Mouse (Mus musculus) kidney, embryonic 16.5 days (tissue): ENCODE results near the gene Vat1l. TPM values are rescaled to one million over a fixed set of nuclear protein-coding genes. Genes with fewer than 3 reads are reported as not detected.
A peak's percentile ranks its signal among the peaks of the same experiment; 100 is the strongest.

Experiments
- ATAC-seq: fragments of 200-750 bp; cut with Nextera tagmentation; 2 replicates; pipeline ENCODE4 v1.8.0; 2017; ENCODE audit warnings: moderate TSS enrichment; ENCODE audit not compliant: low FRiP score, low TSS enrichment
- H3K27ac ChIP-seq: fragments of 300-500 bp; sonication (generic); 2 replicates; pipeline ENCODE4 v1.5.1; 2014; ENCODE audit warnings: low read length
- H3K27me3 ChIP-seq: fragments of 300-500 bp; sonication (generic); 2 replicates; pipeline ENCODE4 v1.6.1; 2014; ENCODE audit warnings: low read length, control low read depth, mixed read lengths; ENCODE audit not compliant: insufficient read depth
- H3K36me3 ChIP-seq: fragments of 300-500 bp; sonication (generic); 2 replicates; pipeline ENCODE4 v1.6.1; 2014; ENCODE audit warnings: low read length, control low read depth, mixed read lengths; ENCODE audit not compliant: insufficient read depth
- H3K4me1 ChIP-seq: fragments of 300-500 bp; sonication (generic); 2 replicates; pipeline ENCODE4 v1.6.1; 2014; ENCODE audit warnings: low read length, control low read depth, mixed read lengths; ENCODE audit not compliant: insufficient read depth
- H3K4me2 ChIP-seq: fragments of 300-500 bp; sonication (generic); replicated peaks from 2 replicates; pipeline ENCODE4 v1.6.1; 2014; ENCODE audit warnings: low read depth, low read length
- H3K4me3 ChIP-seq: fragments of 300-500 bp; sonication (generic); 2 replicates; pipeline ENCODE4 v1.5.1; 2014; ENCODE audit warnings: mild to moderate bottlenecking, low read length
- H3K9ac ChIP-seq: fragments of 300-500 bp; sonication (generic); replicated peaks from 2 replicates; pipeline ENCODE4 v1.6.1; 2014; ENCODE audit warnings: low read length
- H3K9me3 ChIP-seq: fragments of 300-500 bp; sonication (generic); 2 replicates; pipeline ENCODE4 v1.6.1; 2016; ENCODE audit warnings: low read length, control low read depth
- WGBS: fragments of 180-500 bp; shearing (Covaris S2); extraction: QIAGEN DNeasy Blood & Tissue Kit; methylation state at CpG from one replicate; pipeline ENCODE4 v1.1.7; 2014; 5-methylcytosine and 5-hydroxymethylcytosine counted together
- polyA plus RNA-seq: library from polyadenylated mRNA; unstranded; fragments of >200 nt; fragmentation: Nextera tagmentation; extraction: Ambion mirVana; gene quantifications from 2 replicates; pipeline ENCODE4 v1.2.1, GENCODE M21; 2015

The Vat1l gene
- polyA plus RNA-seq, 1 experiment from 2014 or later = 4.1 TPM

- H3K9me3 ChIP-seq = peaks cover 5% of the 10 kb centered on the region; the same call in 1 of the 2 replicates
- H3K27me3 ChIP-seq = peaks cover 25% of the 10 kb centered on the region
- H3K9ac ChIP-seq = no peak overlapping the region
- 0% methylated on average over 8 of the region's 8 CpGs for WGBS
- peaks cover 14% of the 10 kb centered on the region for H3K4me1 ChIP-seq
- H3K27ac ChIP-seq = no peak overlapping the region
- H3K4me3 ChIP-seq = peak overlapping the region; percentile 6; the same call in 1 of the 2 replicates
- no peaks in the 10 kb centered on the region for H3K36me3 ChIP-seq
- H3K4me2 ChIP-seq = peak overlapping the region; percentile 69
- 0 out of 2 replicates have a peak, but pooled peaks have one; percentile 17 for ATAC-seq
Measured at GRCm38 (mm10) chr8:114206421-114206983, 1.1 kb downstream of the Vat1l start.

- Histone ChIP-seq H3K4me1 (peaks cover 14% of the 10 kb centered on the region), H3K36me3 (no peaks in the 10 kb centered on the region), H3K4me3 (peak overlapping the region; percentile 6; the same call in 1 of the 2 replicates), H3K27me3 (peaks cover 25% of the 10 kb centered on the region), H3K9ac (no peak overlapping the region), H3K4me2 (peak overlapping the region; percentile 69; the same call in 1 of the 2 replicates), H3K9me3 (peaks cover 6% of the 10 kb centered on the region; the same call in 1 of the 2 replicates), H3K27ac (no peak overlapping the region)
- WGBS = 39% methylated on average over 4 of the region's 4 CpGs
- ATAC-seq = no peak
Measured at GRCm38 (mm10) chr8:114207026-114207425, 1.6 kb downstream of the Vat1l start.

DNA sequence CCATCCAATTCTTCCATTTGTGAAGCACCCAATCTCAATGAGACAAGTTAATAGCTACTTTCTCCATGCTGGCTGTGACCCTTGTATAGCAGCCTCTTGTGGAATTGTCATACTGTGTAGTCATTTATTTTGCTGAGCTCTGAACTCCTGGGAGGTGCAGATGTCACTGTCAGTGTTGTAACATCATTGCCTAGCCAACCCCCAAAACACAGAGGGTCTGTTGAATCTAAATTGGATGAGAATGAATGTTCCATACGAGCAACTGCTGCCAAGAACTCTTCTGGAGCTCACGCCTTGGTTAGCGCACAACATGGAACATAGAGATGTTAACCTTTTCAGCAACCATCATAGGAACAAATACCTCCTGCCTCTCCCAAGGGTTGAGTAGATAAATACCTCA lies 15.4 kb downstream of the Vat1l start:
- no peak overlapping the region for H3K9ac ChIP-seq
- WGBS = 89% methylated on average over 3 of the region's 3 CpGs
- no peaks in the 10 kb centered on the region for H3K4me1 ChIP-seq
- H3K27me3 ChIP-seq = no peaks in the 10 kb centered on the region
- H3K4me3 ChIP-seq = no peak overlapping the region
- ATAC-seq = no peak
- H3K27ac ChIP-seq = no peak overlapping the region
- H3K4me2 ChIP-seq = no peak overlapping the region
- H3K9me3 ChIP-seq = no peaks in the 10 kb centered on the region
- H3K36me3 ChIP-seq = no peaks in the 10 kb centered on the region

GRCm38 (mm10) chr8:114222001-114222400 lies 16.6 kb downstream of the Vat1l start:
- H3K9ac ChIP-seq = no peak overlapping the region
- no peaks in the 10 kb centered on the region for H3K4me1 ChIP-seq
- H3K4me2 ChIP-seq = no peak overlapping the region
- ATAC-seq = no peak
- WGBS = 98% methylated on average over 2 of the region's 2 CpGs
- H3K36me3 ChIP-seq = no peaks in the 10 kb centered on the region
- no peak overlapping the region for H3K27ac ChIP-seq
- H3K9me3 ChIP-seq = no peaks in the 10 kb centered on the region
- no peak overlapping the region for H3K4me3 ChIP-seq
- H3K27me3 ChIP-seq = no peaks in the 10 kb centered on the region

- ATAC-seq = no peak
- 88% methylated on average over 2 of the region's 2 CpGs for WGBS
- no peaks in the 10 kb centered on the region for H3K36me3 ChIP-seq
- H3K4me3 ChIP-seq = no peak overlapping the region
- H3K27ac ChIP-seq = no peak overlapping the region
- no peaks in the 10 kb centered on the region for H3K4me1 ChIP-seq
- H3K9ac ChIP-seq = no peak overlapping the region
- no peaks in the 10 kb centered on the region for H3K27me3 ChIP-seq
- H3K9me3 ChIP-seq = no peaks in the 10 kb centered on the region
- H3K4me2 ChIP-seq = no peak overlapping the region
Measured at GRCm38 (mm10) chr8:114224001-114224400, 18.6 kb downstream of the Vat1l start.

DNA sequence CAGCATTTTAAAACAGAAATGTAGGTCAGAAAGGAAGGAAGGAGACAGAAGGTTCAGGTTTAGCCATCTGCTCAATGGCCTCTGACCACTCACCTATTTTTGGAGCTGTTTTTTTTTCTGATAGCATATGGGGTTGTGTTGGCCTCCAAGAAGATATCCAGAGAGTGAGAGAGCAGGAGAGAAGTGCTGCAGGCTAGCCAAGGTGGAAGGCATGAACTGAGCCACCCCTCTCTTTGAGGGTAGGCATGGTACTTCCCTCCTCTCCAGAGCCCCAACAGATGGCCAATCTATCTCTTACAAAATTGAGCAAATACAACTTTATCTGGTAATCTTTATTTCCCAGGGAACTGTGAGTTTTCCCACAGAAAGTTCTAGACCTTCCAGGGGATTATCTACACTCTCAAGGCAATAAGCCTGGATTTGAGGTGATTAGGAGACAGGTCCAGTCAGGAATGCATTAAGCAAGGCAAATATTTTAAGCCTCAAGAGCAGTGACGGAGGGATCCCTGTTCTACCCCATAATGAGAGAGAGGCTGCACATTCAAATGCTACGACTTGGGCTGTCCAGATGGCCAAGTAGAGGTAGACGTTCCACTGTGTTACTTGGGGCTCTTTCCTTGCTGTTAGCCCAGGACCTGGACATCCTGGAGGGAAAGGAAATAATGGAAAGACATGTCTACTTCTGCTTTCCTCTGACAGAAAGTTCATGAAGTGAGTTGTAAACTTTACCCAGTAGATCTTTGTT lies 46.1 kb downstream of the Vat1l start:
- H3K27ac ChIP-seq = no peak overlapping the region
- WGBS = 86% methylated on average over 3 of the region's 3 CpGs
- no peak overlapping the region for H3K9ac ChIP-seq
- no peak overlapping the region for H3K4me2 ChIP-seq
- no peaks in the 10 kb centered on the region for H3K4me1 ChIP-seq
- no peak for ATAC-seq
- no peaks in the 10 kb centered on the region for H3K36me3 ChIP-seq
- H3K9me3 ChIP-seq = no peaks in the 10 kb centered on the region
- no peak overlapping the region for H3K4me3 ChIP-seq
- no peaks in the 10 kb centered on the region for H3K27me3 ChIP-seq

DNA sequence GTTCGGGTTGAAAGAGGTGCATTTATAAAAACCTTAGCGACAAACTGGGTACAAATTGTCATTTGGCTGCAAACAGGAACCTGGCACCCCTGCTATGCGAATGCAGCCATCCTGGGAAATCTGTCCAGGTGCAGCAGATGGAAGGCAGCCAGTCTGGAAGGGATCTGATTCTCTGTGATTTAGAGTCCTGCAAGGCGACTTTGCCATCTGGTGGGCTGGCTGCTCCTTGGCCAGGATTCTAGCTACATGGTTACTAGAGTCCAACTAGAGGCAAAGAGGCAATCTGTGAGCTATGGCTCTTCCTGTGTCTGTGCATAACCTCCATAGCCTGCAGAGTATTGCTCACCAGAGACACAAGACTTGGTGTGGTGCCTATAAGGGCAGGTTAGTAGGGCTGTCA lies 53.3 kb downstream of the Vat1l start:
- no peak overlapping the region for H3K27ac ChIP-seq
- H3K9me3 ChIP-seq = no peaks in the 10 kb centered on the region
- no peaks in the 10 kb centered on the region for H3K36me3 ChIP-seq
- WGBS = 82% methylated on average over 4 of the region's 4 CpGs
- H3K27me3 ChIP-seq = no peaks in the 10 kb centered on the region
- no peak overlapping the region for H3K4me2 ChIP-seq
- H3K4me1 ChIP-seq = no peaks in the 10 kb centered on the region
- no peak overlapping the region for H3K9ac ChIP-seq
- no peak for ATAC-seq
- no peak overlapping the region for H3K4me3 ChIP-seq

- 66% methylated on average over 5 of the region's 5 CpGs for WGBS
Measured at GRCm38 (mm10) chr8:114259713-114260355, 54.4 kb downstream of the Vat1l start.

GRCm38 (mm10) chr8:114262331-114262730 lies 56.9 kb downstream of the Vat1l start:
- ATAC-seq = no peak
- H3K4me1 ChIP-seq = no peaks in the 10 kb centered on the region
- no peak overlapping the region for H3K4me3 ChIP-seq
- no peak overlapping the region for H3K4me2 ChIP-seq
- 25% methylated on average over 2 of the region's 2 CpGs for WGBS
- no peaks in the 10 kb centered on the region for H3K36me3 ChIP-seq
- H3K27ac ChIP-seq = no peak overlapping the region
- H3K9ac ChIP-seq = no peak overlapping the region
- H3K27me3 ChIP-seq = no peaks in the 10 kb centered on the region
- H3K9me3 ChIP-seq = no peaks in the 10 kb centered on the region

More at GRCm38 (mm10) chr8:114259713-114260355, 54.4 kb downstream of the Vat1l start:
- Histone ChIP-seq H3K4me1 (no peaks in the 10 kb centered on the region), H3K36me3 (no peaks in the 10 kb centered on the region), H3K27me3 (no peaks in the 10 kb centered on the region), H3K4me2 (no peak overlapping the region), H3K9me3 (no peaks in the 10 kb centered on the region), H3K4me3 (no peak overlapping the region), H3K9ac (no peak overlapping the region), H3K27ac (no peak overlapping the region)
- ATAC-seq = no peak

GRCm38 (mm10) chr8:114274558-114274957 lies 69.1 kb downstream of the Vat1l start:
- Histone ChIP-seq H3K9ac (no peak overlapping the region), H3K27me3 (no peaks in the 10 kb centered on the region), H3K4me3 (no peak overlapping the region), H3K27ac (no peak overlapping the region), H3K4me1 (no peaks in the 10 kb centered on the region), H3K4me2 (no peak overlapping the region), H3K9me3 (no peaks in the 10 kb centered on the region), H3K36me3 (no peaks in the 10 kb centered on the region)
- no peak for ATAC-seq
- 77% methylated on average over 8 of the region's 8 CpGs for WGBS
